19 mouse cellular contexts compared by ENCODE assay signal in genomic region chr11:5571856-5572255, GRCm38 (mm10). TPM values are rescaled to one million over a fixed set of nuclear protein-coding genes. Genes with fewer than 3 reads are reported as not detected.
"Had no signal": no experiment of that assay in that cellular context is flagged by ENCODE, and none has a peak within 500 bp of the region (broad histone marks: within the 10 kb centered on the region; RNA-seq: fewer than 3 reads in every experiment).

No protein-coding gene starts in this region.

- H3K9ac ChIP-seq: midbrain, embryonic 13.5 days; stomach, embryonic 15.5 days had no signal

- H3K36me3 ChIP-seq: limb, embryonic 10.5 days; midbrain, embryonic 13.5 days; stomach, embryonic 15.5 days had no signal

- H3K27me3 ChIP-seq: megakaryocyte, embryonic 14.5 days; midbrain, embryonic 13.5 days; stomach, embryonic 15.5 days had no signal

- H3K4me2 ChIP-seq: midbrain, embryonic 13.5 days; stomach, embryonic 15.5 days had no signal

- H3K4me1 ChIP-seq: limb, embryonic 10.5 days; midbrain, embryonic 13.5 days; stomach, embryonic 15.5 days had no signal

- H3K9me3 ChIP-seq: limb, embryonic 10.5 days; midbrain, embryonic 13.5 days; stomach, embryonic 15.5 days had no signal

- ATAC-seq: intestine, postnatal 0 days; midbrain, embryonic 13.5 days had no signal

- DNase-seq: kidney, adult 9 months; kidney, postnatal 36 days; lung, adult 2 months; lung, postnatal 10 days; lung, postnatal 4 days; right cerebral cortex, postnatal 14 days; thymus, postnatal 4 days had no signal

- H3K27ac ChIP-seq: kidney, postnatal 0 days; layer of hippocampus, adult 2 months; limb, embryonic 10.5 days; midbrain, embryonic 13.5 days; stomach, embryonic 15.5 days had no signal

- H3K4me3 ChIP-seq: layer of hippocampus, adult 2 months; limb, embryonic 10.5 days; megakaryocyte, embryonic 14.5 days; midbrain, embryonic 13.5 days; stomach, embryonic 15.5 days had no signal

RNA-seq across cellular contexts. Expression of gene Ankrd36, which starts 2.4 kb away (rescaled TPM):
- total RNA-seq: layer of hippocampus, adult 2 months; layer of hippocampus, postnatal 14 days; left cerebral cortex, adult 18-20 months; left cerebral cortex, postnatal 14 days; midbrain, postnatal 0 days had no signal
- polyA plus RNA-seq: intestine, postnatal 0 days; kidney, postnatal 0 days; limb, embryonic 10.5 days; lung, adult 2 months; midbrain, embryonic 13.5 days; neural tube, embryonic 14.5 days had no signal
